8 mouse cellular contexts compared by ENCODE assay signal in the genomic region with DNA sequence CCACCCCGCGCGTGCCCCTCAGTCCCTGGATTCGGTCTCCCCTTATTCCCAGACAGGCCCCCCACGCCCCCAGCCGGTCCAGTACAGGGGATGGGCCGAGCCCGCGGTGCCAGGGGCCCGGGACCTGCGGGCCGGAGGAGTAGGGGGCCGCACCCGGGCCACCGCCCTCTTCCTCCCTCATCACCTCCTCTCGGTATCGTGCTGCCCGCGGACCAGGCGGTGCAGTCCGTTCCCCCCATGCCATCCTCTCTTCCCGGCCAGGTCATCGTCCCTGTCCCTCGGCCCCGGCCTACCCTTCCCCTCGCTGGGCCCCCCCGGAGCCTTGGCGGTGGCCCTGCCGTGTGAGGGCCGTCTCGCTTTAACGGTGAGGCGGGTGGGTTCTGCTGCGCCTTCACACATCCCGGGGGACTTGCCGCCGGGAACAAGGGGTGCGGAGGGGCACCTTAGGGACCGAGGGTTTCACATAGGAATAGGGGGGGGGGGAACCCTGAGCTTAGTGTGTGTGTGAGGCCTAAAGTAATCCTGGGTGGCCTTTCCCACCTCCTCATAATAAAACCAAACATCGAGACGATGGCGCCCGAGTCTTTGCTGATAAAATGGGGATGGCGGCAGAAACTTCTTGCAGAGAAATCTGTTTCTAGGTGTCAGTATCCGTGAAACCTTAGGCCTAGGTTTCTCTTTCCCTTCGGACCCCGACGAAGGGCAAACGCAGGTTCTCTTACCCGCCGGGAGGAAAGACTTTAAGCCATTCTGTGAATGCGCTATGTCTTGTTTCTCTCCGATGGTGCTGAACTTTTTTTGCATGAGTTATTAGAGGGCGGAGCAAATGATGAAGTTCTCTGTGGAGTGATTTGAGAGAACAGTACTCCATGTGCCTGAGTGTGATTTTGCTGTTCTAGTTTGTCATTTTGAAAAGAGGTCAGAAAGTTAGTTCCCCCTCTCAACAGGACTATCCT. TPM values are rescaled to one million over a fixed set of nuclear protein-coding genes. Genes with fewer than 3 reads are reported as not detected.
DNase-seq lines count a peak whose midpoint lies in the region; ATAC-seq lines count a peak whose summit lies in the region.

No protein-coding gene starts in this region.

- no peaks in the 10 kb centered on the region for H3K9me3 ChIP-seq in forebrain, embryonic 16.5 days (ENCODE audit: control insufficient read depth, low read length)

- peak overlapping the region; percentile 92 for H3K9ac ChIP-seq in forebrain, embryonic 16.5 days (replicated peaks; ENCODE audit: low read depth, low read length)

- peak overlapping the region; percentile 93 for H3K4me3 ChIP-seq in forebrain, embryonic 16.5 days (replicated peaks; ENCODE audit: low read length)

- H3K27ac ChIP-seq in forebrain, embryonic 16.5 days (ENCODE audit: low read length): peak overlapping the region; percentile 91

- ATAC-seq in forebrain, embryonic 16.5 days: peak; percentile 72

- peak; percentile 74 for DNase-seq in MEL-GATA-1-ER (ENCODE audit: extremely low read depth, low read depth)
- DNase-seq in c-Kit-positive CD71-positive TER-119-negative erythroid progenitor cells, embryonic 14.5 days (ENCODE audit: low read depth): peak; percentile 61
- DNase-seq in heart, postnatal 4 days: peak; percentile 51
- DNase-seq in layer of hippocampus, adult 9-11 months: peak; percentile 7
- peak; percentile 42 for DNase-seq in lung, postnatal 14 days
- DNase-seq in retina, postnatal 1 day: peak; percentile 63
- peak; percentile 70 for DNase-seq in thymus, postnatal 4 days

- no peaks in the 10 kb centered on the region for H3K27me3 ChIP-seq in forebrain, embryonic 16.5 days (replicated peaks; ENCODE audit: control insufficient read depth, insufficient read depth, low read length)

- peak overlapping the region; percentile 72 for H3K4me2 ChIP-seq in forebrain, embryonic 16.5 days (ENCODE audit: low read length)

- H3K36me3 ChIP-seq in forebrain, embryonic 16.5 days (ENCODE audit: control insufficient read depth, insufficient read depth): no peaks in the 10 kb centered on the region

- peaks cover 13% of the 10 kb centered on the region for H3K4me1 ChIP-seq in forebrain, embryonic 16.5 days (replicated peaks; ENCODE audit: control insufficient read depth, insufficient read depth, low read length)

- under 1% methylated on average over 49 of the region's 54 CpGs for WGBS in forebrain, embryonic 16.5 days

RNA-seq across cellular contexts. Expression of a gene that starts 0.8 kb away (rescaled TPM):
- 28.8 and 30.4 TPM in 2 replicates for polyA plus RNA-seq in forebrain, embryonic 16.5 days (2015; fragmentation: Nextera tagmentation; extraction: Ambion mirVana)
- total RNA-seq in heart, postnatal 4 days (2021): 10 to 100 TPM; 34.7 to 35.6 TPM

RNA-seq across cellular contexts. Expression of a gene that starts 55.6 kb away (rescaled TPM):
- polyA plus RNA-seq in forebrain, embryonic 16.5 days (2015; fragmentation: Nextera tagmentation; extraction: Ambion mirVana): 27.5 and 35.2 TPM in 2 replicates
- 10 to 100 TPM; 22.2 to 23.6 TPM for total RNA-seq in heart, postnatal 4 days (2021)

Comparison
In these comparisons a context has a peak if more than half of its experiments do, and no peak if none do; other contexts are left out.
1. Peak in every context shown above with its lines: DNase-seq, ATAC-seq, H3K4me3 ChIP-seq and H3K27ac ChIP-seq.
2. DNase-seq: peak in every context shown above with its lines; median percentile 74 in MEL-GATA-1-ER; 70 in thymus, postnatal 4 days; 63 in retina, postnatal 1 day; 61 in c-Kit-positive CD71-positive TER-119-negative erythroid progenitor cells, embryonic 14.5 days; 51 in heart, postnatal 4 days; 42 in lung, postnatal 14 days; 7 in layer of hippocampus, adult 9-11 months.